Mouse (Mus musculus) liver, adult 2 months (tissue): ENCODE data around the gene Adgrd1.

Source experiments
- CTCF ChIP-seq: fragments of 200-500 bp; IDR thresholded peaks from 2 replicates; pipeline ENCODE4 v1.5.1; 2011; ENCODE audit warnings: low read depth, low read length, control low read depth
- POLR2A ChIP-seq: fragments of 200-500 bp; IDR thresholded peaks from 2 replicates; pipeline ENCODE4 v1.6.1; 2011; ENCODE audit warnings: low read length, control low read depth; ENCODE audit not compliant: insufficient read depth; ENCODE audit errors: extremely low read depth

DNA sequence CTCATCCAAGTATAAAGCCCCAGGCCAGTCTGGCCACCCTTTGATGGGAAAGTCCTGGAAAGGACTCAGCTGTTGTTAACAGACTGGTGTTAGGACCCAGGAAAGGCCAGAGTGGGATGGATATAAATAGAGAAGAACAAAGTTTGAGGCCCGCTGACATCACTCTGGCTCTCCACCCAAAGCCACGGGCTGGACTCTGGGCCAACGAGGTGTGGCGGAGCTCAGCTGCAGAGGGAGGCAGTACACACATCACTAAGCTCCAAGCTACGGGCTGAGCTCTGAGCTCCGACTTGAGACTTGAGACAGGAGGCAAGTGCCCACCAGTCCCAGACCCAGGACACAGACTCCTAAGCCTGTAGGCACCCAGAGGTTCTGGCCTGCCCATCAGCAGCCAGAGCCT lies at the start of gene Adgrd1:
- TF ChIP-seq CTCF = no peak
- TF ChIP-seq POLR2A = no peak
